Comparison of ENCODE assay signal across 28 mouse cellular contexts in genomic region chr8:106250186-106250585, GRCm38 (mm10). TPM values are rescaled to one million over a fixed set of nuclear protein-coding genes. Genes with fewer than 3 reads are reported as not detected.
DNase-seq lines count a peak whose midpoint lies in the region; ATAC-seq and TF ChIP-seq lines count a peak whose summit lies in the region.
"Had no signal": no experiment of that assay in that cellular context is flagged by ENCODE, and none has a peak within 500 bp of the region (broad histone marks: within the 10 kb centered on the region; RNA-seq: fewer than 3 reads in every experiment).

No protein-coding gene starts in this region.

- H3K9ac ChIP-seq in heart, embryonic 11.5 days (ENCODE audit: low read depth, low read length), result peak overlapping the region; percentile 46; the same call in 1 of the 2 replicates
- H3K9ac ChIP-seq in midbrain, embryonic 15.5 days, result no peak overlapping the region
- H3K9ac ChIP-seq: embryonic facial prominence, embryonic 12.5 days; heart, embryonic 15.5 days; liver, embryonic 13.5 days had no signal

- no peak for ATAC-seq in heart, embryonic 11.5 days (replicated peaks; ENCODE audit: insufficient number of reproducible peaks, low FRiP score, low TSS enrichment)
- no peak for ATAC-seq in midbrain, embryonic 15.5 days (replicated peaks)
- ATAC-seq: intestine, embryonic 16.5 days had no signal

- H3K27me3 ChIP-seq in heart, embryonic 11.5 days (ENCODE audit: control insufficient read depth, insufficient read depth, low read length), result no peaks in the 10 kb centered on the region
- no peaks in the 10 kb centered on the region for H3K27me3 ChIP-seq in midbrain, embryonic 15.5 days (replicated peaks)
- H3K27me3 ChIP-seq: embryonic facial prominence, embryonic 12.5 days; heart, embryonic 15.5 days; liver, embryonic 13.5 days had no signal

- WGBS in heart, embryonic 11.5 days (ENCODE audit: insufficient replicate concordance), result 66% methylated on average over 4 of the region's 4 CpGs
- WGBS in midbrain, embryonic 15.5 days, result 63% methylated on average over 4 of the region's 4 CpGs

- no peak for DNase-seq in heart, adult 18-20 months
- DNase-seq in layer of hippocampus, adult 2 months (ENCODE audit: low spot score in 2 of 2), result no peak
- no peak for DNase-seq in layer of hippocampus, postnatal 14 days (ENCODE audit: low spot score in 2 of 2)
- DNase-seq in R1 (ENCODE audit: low read depth, low spot score), result peak; percentile 83
- no peak for DNase-seq in gastrocnemius, adult 2 months
- DNase-seq in urinary bladder, adult 18-20 months (ENCODE audit: low spot score in 2 of 2), result no peak
- DNase-seq: adrenal gland, postnatal 14 days; cerebellum, adult 2 months; cerebellum, postnatal 25 days; gastrocnemius, postnatal 25 days; heart, adult 2 months; heart, postnatal 4 days; kidney, adult 9 months; kidney, postnatal 14 days; layer of hippocampus, postnatal 36 days; liver, embryonic 13.5 days; lung, adult 2 months; lung, postnatal 14 days; retina, postnatal 1 day; right cerebral cortex, postnatal 25 days; spleen, adult 18-20 months; thymus, adult 2 months; thymus, postnatal 4 days had no signal

- H3K4me3 ChIP-seq in heart, embryonic 11.5 days (ENCODE audit: low read depth, low read length), result no peak overlapping the region
- no peak overlapping the region for H3K4me3 ChIP-seq in layer of hippocampus, adult 2 months
- H3K4me3 ChIP-seq in midbrain, embryonic 15.5 days, result no peak overlapping the region
- no peak overlapping the region for H3K4me3 ChIP-seq in gastrocnemius, adult 2 months
- H3K4me3 ChIP-seq: embryonic facial prominence, embryonic 12.5 days; heart, adult 2 months; heart, embryonic 15.5 days; liver, embryonic 13.5 days had no signal

- no peak for TF ChIP-seq CTCF in layer of hippocampus, adult 2 months (conservative IDR thresholded peaks at IDR 0.05)
- TF ChIP-seq CTCF in gastrocnemius, adult 2 months (IDR thresholded peaks at IDR 0.05), result no peak

- H3K27ac ChIP-seq in heart, embryonic 11.5 days (ENCODE audit: low read depth, low read length), result no peak overlapping the region
- H3K27ac ChIP-seq in layer of hippocampus, adult 2 months, result 0 out of 2 replicates have a peak overlapping the region, but pooled peaks have one; percentile 36
- H3K27ac ChIP-seq in midbrain, embryonic 15.5 days, result 0 out of 2 replicates have a peak overlapping the region, but pooled peaks have one; percentile 27
- H3K27ac ChIP-seq in gastrocnemius, adult 2 months, result no peak overlapping the region
- H3K27ac ChIP-seq: embryonic facial prominence, embryonic 12.5 days; heart, adult 2 months; heart, embryonic 15.5 days; liver, embryonic 13.5 days had no signal

- H3K36me3 ChIP-seq in heart, embryonic 11.5 days (ENCODE audit: control insufficient read depth, insufficient read depth, low read length), result peaks cover 32% of the 10 kb centered on the region
- peaks cover 44% of the 10 kb centered on the region for H3K36me3 ChIP-seq in midbrain, embryonic 15.5 days (replicated peaks)

- H3K4me1 ChIP-seq in heart, embryonic 11.5 days (ENCODE audit: control insufficient read depth, insufficient read depth, low read length), result peaks cover 4% of the 10 kb centered on the region; the same call in 1 of the 2 replicates
- H3K4me1 ChIP-seq in midbrain, embryonic 15.5 days, result peaks cover 7% of the 10 kb centered on the region
- H3K4me1 ChIP-seq: embryonic facial prominence, embryonic 12.5 days; liver, embryonic 13.5 days had no signal

- no peak overlapping the region for H3K4me2 ChIP-seq in heart, embryonic 11.5 days
- H3K4me2 ChIP-seq in midbrain, embryonic 15.5 days, result no peak overlapping the region
- H3K4me2 ChIP-seq: embryonic facial prominence, embryonic 12.5 days; heart, embryonic 15.5 days; liver, embryonic 13.5 days had no signal

- intact Hi-C loops in gastrocnemius, adult 2 months (cut with DNase I), result loop anchor here (10.0 kb wide), 1 partner anchor 155 kb away; no protein-coding TSS in a partner anchor

- H3K9me3 ChIP-seq in heart, embryonic 11.5 days (replicated peaks; ENCODE audit: control insufficient read depth, low read length), result no peaks in the 10 kb centered on the region
- H3K9me3 ChIP-seq in midbrain, embryonic 15.5 days, result no peaks in the 10 kb centered on the region
- H3K9me3 ChIP-seq: embryonic facial prominence, embryonic 12.5 days; heart, embryonic 15.5 days; liver, embryonic 13.5 days had no signal

RNA-seq across cellular contexts. Expression of gene Prmt7, which starts 39.5 kb away (rescaled TPM):
- 40.1 and 41.8 TPM in 2 replicates for polyA plus RNA-seq in heart, embryonic 11.5 days (2014; fragmentation: Nextera tagmentation; extraction: Ambion mirVana)
- total RNA-seq in heart, adult 18-20 months (2021), result 10 to 100 TPM; 25.3 to 26.5 TPM
- 10 to 100 TPM; 34.2 to 38.2 TPM for total RNA-seq in layer of hippocampus, adult 2 months (2021)
- 10 to 100 TPM; 32.1 to 34.3 TPM for total RNA-seq in layer of hippocampus, postnatal 14 days (2021)
- polyA plus RNA-seq in midbrain, embryonic 15.5 days (2015; fragmentation: Nextera tagmentation; extraction: Ambion mirVana), result 63.4 and 64.4 TPM in 2 replicates
- 10 to 100 TPM; 27.5 to 29.8 TPM for total RNA-seq in gastrocnemius, adult 2 months (2021)

RNA-seq across cellular contexts. Expression of gene Slc7a6os, which starts 39.5 kb away (rescaled TPM):
- 27.2 and 31.7 TPM in 2 replicates for polyA plus RNA-seq in heart, embryonic 11.5 days (2014; fragmentation: Nextera tagmentation; extraction: Ambion mirVana)
- total RNA-seq in heart, adult 18-20 months (2021), result 10 to 100 TPM in 1 of 2 experiments, 1 to 10 TPM in 1; 9.8 to 11.0 TPM
- total RNA-seq in layer of hippocampus, adult 2 months (2021), result 10 to 100 TPM; 25.8 to 30.4 TPM
- 10 to 100 TPM; 26.6 to 28.3 TPM for total RNA-seq in layer of hippocampus, postnatal 14 days (2021)
- 35.2 and 36.2 TPM in 2 replicates for polyA plus RNA-seq in midbrain, embryonic 15.5 days (2015; fragmentation: Nextera tagmentation; extraction: Ambion mirVana)
- total RNA-seq in gastrocnemius, adult 2 months (2021), result 1 to 10 TPM; 9.0 to 9.6 TPM

Comparison
In these comparisons a context has a peak if more than half of its experiments do, and no peak if none do; other contexts are left out.
1. H3K27ac ChIP-seq: peak in layer of hippocampus, adult 2 months (single experiment) and midbrain, embryonic 15.5 days (single experiment); none in heart, embryonic 11.5 days (single experiment) and gastrocnemius, adult 2 months (single experiment).